Mouse (Mus musculus): Measurements from ENCODE around the gene Ercc2.

Ercc2 gene

GRCm38 (mm10) chr7:19409753-19410152 is 27.9 kb downstream of the Ercc2 start:
- DNase-seq, result no peak

GRCm38 (mm10) chr7:19410766-19411344 is 29.0 kb downstream of the Ercc2 start:
- DNase-seq, result no peak

GRCm38 (mm10) chr7:19411783-19412182 is 30.0 kb downstream of the Ercc2 start:
- DNase-seq, result no peak

- DNase-seq, result no peak
Measured at GRCm38 (mm10) chr7:19413525-19413924, 31.7 kb downstream of the Ercc2 start.

- no peak for DNase-seq
Measured at GRCm38 (mm10) chr7:19416590-19416989, 34.8 kb downstream of the Ercc2 start.

- peak; percentile 23 for DNase-seq
Measured at GRCm38 (mm10) chr7:19420121-19420520, 38.3 kb downstream of the Ercc2 start.

GRCm38 (mm10) chr7:19420821-19421636 is 39.2 kb downstream of the Ercc2 start:
- DNase-seq, result peak; percentile 87

GRCm38 (mm10) chr7:19423083-19423482 is 41.3 kb downstream of the Ercc2 start:
- no peak for DNase-seq

GRCm38 (mm10) chr7:19424051-19424450 is 42.2 kb downstream of the Ercc2 start:
- DNase-seq, result no peak

GRCm38 (mm10) chr7:19426349-19426748 is 44.5 kb downstream of the Ercc2 start:
- DNase-seq, result no peak

- no peak for DNase-seq
Measured at GRCm38 (mm10) chr7:19426888-19427287, 45.1 kb downstream of the Ercc2 start.

- DNase-seq, result no peak
Measured at GRCm38 (mm10) chr7:19427999-19428650, 46.3 kb downstream of the Ercc2 start.

GRCm38 (mm10) chr7:19429726-19430125 is 47.9 kb downstream of the Ercc2 start:
- no peak for DNase-seq

GRCm38 (mm10) chr7:19430402-19430801 is 48.6 kb downstream of the Ercc2 start:
- no peak for DNase-seq

GRCm38 (mm10) chr7:19432475-19432874 is 50.7 kb downstream of the Ercc2 start:
- peak; percentile 16 for DNase-seq

- no peak for DNase-seq
Measured at GRCm38 (mm10) chr7:19436276-19436675, 54.5 kb downstream of the Ercc2 start.

- no peak for DNase-seq
Measured at GRCm38 (mm10) chr7:19437048-19437447, 55.2 kb downstream of the Ercc2 start.

- no peak for DNase-seq
Measured at GRCm38 (mm10) chr7:19441448-19442091, 59.8 kb downstream of the Ercc2 start.

- peak; percentile 71 for DNase-seq
Measured at GRCm38 (mm10) chr7:19443344-19443743, 61.5 kb downstream of the Ercc2 start.

- DNase-seq, result no peak
Measured at GRCm38 (mm10) chr7:19444801-19445200, 63.0 kb downstream of the Ercc2 start.
